Mouse (Mus musculus) brain, embryonic 14.5 days (tissue): ENCODE data around the gene Spg7. TPM values are rescaled to one million over a fixed set of nuclear protein-coding genes. Genes with fewer than 3 reads are reported as not detected.
A peak's percentile ranks its signal among the peaks of the same experiment; 100 is the strongest.

Source experiments
- DNase-seq: peaks from one replicate; pipeline ENCODE4 v3.0.0-alpha.2; 2011; ENCODE audit warnings: low read depth
- CTCF ChIP-seq: fragments of 200-500 bp; IDR thresholded peaks from 2 replicates; pipeline ENCODE4 v1.5.1; 2012; ENCODE audit warnings: inconsistent platforms, mild to moderate bottlenecking, moderate library complexity, borderline replicate concordance; ENCODE audit not compliant: insufficient read depth, insufficient read length; ENCODE audit errors: extremely low read depth
- POLR2A ChIP-seq: fragments of 200-500 bp; IDR thresholded peaks from 2 replicates; pipeline ENCODE4 v1.6.1; 2012; ENCODE audit warnings: mild to moderate bottlenecking, inconsistent platforms, borderline replicate concordance; ENCODE audit not compliant: poor library complexity, insufficient read depth, insufficient read length, severe bottlenecking; ENCODE audit errors: extremely low read depth
- polyA plus RNA-seq: library from polyadenylated mRNA; depleted of rRNA; stranded (reverse); fragments of >200 nt; gene quantifications from 2 replicates; pipeline ENCODE4 v1.2.3, GENCODE M21; 2012

The Spg7 gene
- polyA plus RNA-seq, 1 experiment: 96.1 TPM

GRCm38 (mm10) chr8:123043941-123044340 lies 18.8 kb upstream of the Spg7 start:
- DNase-seq: no peak
- TF ChIP-seq POLR2A (no peak), CTCF (no peak)

- peak; percentile 7 for DNase-seq
These were observed 17.9 kb upstream of the Spg7 start for GRCm38 (mm10) chr8:123044743-123045425.

GRCm38 (mm10) chr8:123046706-123047105 lies 16.0 kb upstream of the Spg7 start:
- TF ChIP-seq POLR2A (no peak), CTCF (no peak)

GRCm38 (mm10) chr8:123047827-123048226 lies 14.9 kb upstream of the Spg7 start:
- DNase-seq: no peak
- TF ChIP-seq CTCF (no peak), POLR2A (no peak)

More at GRCm38 (mm10) chr8:123046706-123047105, 16.0 kb upstream of the Spg7 start:
- no peak for DNase-seq

GRCm38 (mm10) chr8:123048402-123048801 lies 14.3 kb upstream of the Spg7 start:
- DNase-seq: no peak
- TF ChIP-seq CTCF: no peak
- TF ChIP-seq POLR2A: no peak

- no peak for DNase-seq
- no peak for TF ChIP-seq CTCF
- no peak for TF ChIP-seq POLR2A
These were observed 11.3 kb upstream of the Spg7 start for GRCm38 (mm10) chr8:123051458-123051857.

GRCm38 (mm10) chr8:123064072-123064471 lies 1.3 kb downstream of the Spg7 start:
- TF ChIP-seq POLR2A (no peak), CTCF (no peak)
- peak; percentile 2 for DNase-seq

GRCm38 (mm10) chr8:123064809-123065213 lies 2.1 kb downstream of the Spg7 start:
- DNase-seq: no peak
- TF ChIP-seq CTCF (no peak), POLR2A (no peak)

GRCm38 (mm10) chr8:123065214-123066100 lies 2.7 kb downstream of the Spg7 start:
- peak; percentile 100 for TF ChIP-seq POLR2A
- peak; percentile 40 for TF ChIP-seq CTCF
- DNase-seq: peak; percentile 99

- no peak for TF ChIP-seq CTCF
- no peak for TF ChIP-seq POLR2A
- DNase-seq: peak; percentile 15
These were observed 3.5 kb downstream of the Spg7 start for GRCm38 (mm10) chr8:123066101-123066683.

GRCm38 (mm10) chr8:123071176-123071575 lies 8.4 kb downstream of the Spg7 start:
- no peak for TF ChIP-seq CTCF
- TF ChIP-seq POLR2A: no peak
- DNase-seq: peak; percentile 2

GRCm38 (mm10) chr8:123077213-123077612 lies 14.5 kb downstream of the Spg7 start:
- TF ChIP-seq POLR2A (no peak), CTCF (no peak)
- no peak for DNase-seq

- TF ChIP-seq POLR2A: no peak
- no peak for TF ChIP-seq CTCF
- DNase-seq: no peak
These were observed 20.3 kb downstream of the Spg7 start for GRCm38 (mm10) chr8:123082993-123083392.
